Mouse (Mus musculus) hindbrain, embryonic 11.5 days (tissue): ENCODE data around the gene Gm10644. TPM values are rescaled to one million over a fixed set of nuclear protein-coding genes. Genes with fewer than 3 reads are reported as not detected.

Source experiments
- ATAC-seq: fragments of 200-750 bp; cut with Nextera tagmentation; 2 replicates; pipeline ENCODE4 v1.8.0; 2017; ENCODE audit warnings: mild to moderate bottlenecking, moderate TSS enrichment, moderate library complexity; ENCODE audit not compliant: low FRiP score
- DNase-seq: peaks from one replicate; pipeline ENCODE4 v3.0.0-alpha.2; 2015; ENCODE audit warnings: low spot score
- H3K27ac ChIP-seq: fragments of 300-500 bp; sonication (generic); 2 replicates; pipeline ENCODE4 v1.5.1; 2014; ENCODE audit warnings: mild to moderate bottlenecking, low read depth, low read length
- H3K27me3 ChIP-seq: fragments of 300-500 bp; sonication (generic); 2 replicates; pipeline ENCODE4 v1.6.1; 2014; ENCODE audit warnings: mild to moderate bottlenecking, low read length, moderate library complexity, mixed read lengths; ENCODE audit not compliant: control insufficient read depth, insufficient read depth
- H3K36me3 ChIP-seq: fragments of 300-500 bp; sonication (generic); 2 replicates; pipeline ENCODE4 v1.6.1; 2014; ENCODE audit warnings: mild to moderate bottlenecking, low read length, moderate library complexity, mixed read lengths; ENCODE audit not compliant: control insufficient read depth, insufficient read depth
- H3K4me1 ChIP-seq: fragments of 300-500 bp; sonication (generic); replicated peaks from 2 replicates; pipeline ENCODE4 v1.6.1; 2014; ENCODE audit warnings: low read length, mixed read lengths; ENCODE audit not compliant: control insufficient read depth, insufficient read depth
- H3K4me2 ChIP-seq: fragments of 300-500 bp; sonication (generic); replicated peaks from 2 replicates; pipeline ENCODE4 v1.6.1; 2014; ENCODE audit warnings: mild to moderate bottlenecking, low read depth, low read length
- H3K4me3 ChIP-seq: fragments of 300-500 bp; sonication (generic); 2 replicates; pipeline ENCODE4 v1.5.1; 2014; ENCODE audit warnings: low read depth, low read length
- H3K9ac ChIP-seq: fragments of 300-500 bp; sonication (generic); 2 replicates; pipeline ENCODE4 v1.6.1; 2014; ENCODE audit warnings: low read depth, low read length
- H3K9me3 ChIP-seq: fragments of 300-500 bp; sonication (generic); 2 replicates; pipeline ENCODE4 v1.6.1; 2016; ENCODE audit warnings: low read length; ENCODE audit not compliant: control insufficient read depth
- WGBS: fragments of 180-500 bp; shearing (Covaris S2); extraction: QIAGEN DNeasy Blood & Tissue Kit; methylation state at CpG from one replicate; pipeline ENCODE4 v1.1.7; 2014; 5-methylcytosine and 5-hydroxymethylcytosine counted together
- polyA plus RNA-seq: library from polyadenylated mRNA; unstranded; fragments of >200 nt; fragmentation: Nextera tagmentation; extraction: Ambion mirVana; gene quantifications from 2 replicates; pipeline ENCODE4 v1.2.1, GENCODE M21; 2014

Gene Gm10644
- polyA plus RNA-seq, 1 experiment from 2014 or later = 0.93 TPM

DNA sequence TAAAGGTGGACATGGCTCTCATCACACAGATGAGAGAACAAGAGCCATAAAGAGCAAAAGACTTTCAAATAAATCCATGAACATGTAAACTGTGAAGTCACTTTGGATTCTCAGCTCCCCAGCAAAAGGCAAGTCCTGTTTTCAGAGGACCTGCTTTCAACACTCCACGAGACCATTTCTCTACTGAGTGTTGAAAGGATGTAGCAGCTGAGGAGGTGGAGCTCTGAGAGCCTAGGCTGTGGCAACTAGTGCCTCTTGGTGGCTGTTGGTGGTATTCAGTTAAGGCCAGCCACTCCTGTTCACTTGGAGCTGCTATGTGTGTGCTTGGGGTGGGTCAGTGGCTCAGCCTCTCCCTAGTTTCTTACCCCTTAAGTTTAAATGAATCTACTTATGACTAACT lies 1.8 kb upstream of the Gm10644 start:
- Histone ChIP-seq H3K4me2 (peak overlapping the region; percentile 80), H3K27me3 (no peaks in the 10 kb centered on the region), H3K27ac (no peak overlapping the region), H3K9me3 (no peaks in the 10 kb centered on the region), H3K36me3 (no peaks in the 10 kb centered on the region), H3K9ac (0 out of 2 replicates have a peak overlapping the region, but pooled peaks have one; percentile 8), H3K4me1 (peaks cover 8% of the 10 kb centered on the region; the same call in 1 of the 2 replicates), H3K4me3 (peak overlapping the region; percentile 65)
- DNase-seq = peak; percentile 37
- no peak for ATAC-seq
- 50% methylated on average over 1 of the region's 1 CpGs for WGBS

DNA sequence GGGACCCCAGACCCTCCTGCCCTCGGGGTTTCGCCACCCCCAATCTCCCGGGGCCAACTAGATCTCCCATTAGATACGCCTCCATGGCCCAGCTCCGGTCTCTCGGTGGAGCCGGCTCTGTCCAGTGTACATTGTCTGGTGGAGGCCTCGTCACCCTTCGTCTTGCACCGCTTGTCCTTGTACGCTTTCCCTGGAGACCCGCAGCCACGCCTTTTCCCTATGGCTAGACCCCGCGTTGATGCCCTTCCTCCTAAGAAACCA lies 883 bp upstream of the Gm10644 start:
- WGBS = 2% methylated on average over 15 of the region's 15 CpGs
- no peaks in the 10 kb centered on the region for H3K9me3 ChIP-seq
- peaks cover 8% of the 10 kb centered on the region; the same call in 1 of the 2 replicates for H3K4me1 ChIP-seq
- H3K4me3 ChIP-seq = peak overlapping the region; percentile 65
- H3K27me3 ChIP-seq = no peaks in the 10 kb centered on the region
- peak overlapping the region; percentile 62 for H3K9ac ChIP-seq
- no peaks in the 10 kb centered on the region for H3K36me3 ChIP-seq
- DNase-seq (no peak), ATAC-seq (no peak; the same call in 1 of the 2 replicates)
- H3K27ac ChIP-seq = no peak overlapping the region
- H3K4me2 ChIP-seq = peak overlapping the region; percentile 80

DNA sequence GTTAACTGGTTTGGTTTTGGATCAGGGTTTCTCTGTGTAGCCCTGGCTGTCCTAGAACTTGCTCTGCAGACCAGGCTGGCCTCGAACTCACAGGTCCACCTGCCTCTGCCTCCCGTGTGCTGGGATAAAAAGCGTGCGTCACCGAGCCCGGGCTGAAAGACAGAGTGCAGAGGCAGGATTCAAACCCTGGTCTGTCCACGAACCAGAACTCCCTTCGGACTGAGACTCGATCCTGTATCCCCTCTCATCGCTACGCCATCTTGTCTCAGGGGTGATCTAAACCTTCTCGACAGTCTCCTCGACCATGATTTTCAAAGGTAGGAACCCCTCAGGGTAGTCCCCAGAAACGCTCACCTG lies 278 bp downstream of the Gm10644 start:
- DNase-seq (no peak), ATAC-seq (no peak)
- H3K27me3 ChIP-seq = no peaks in the 10 kb centered on the region
- peak overlapping the region; percentile 44 for H3K4me2 ChIP-seq
- 2% methylated on average over 14 of the region's 14 CpGs for WGBS
- peak overlapping the region; percentile 65 for H3K4me3 ChIP-seq
- H3K36me3 ChIP-seq = no peaks in the 10 kb centered on the region
- no peaks in the 10 kb centered on the region for H3K9me3 ChIP-seq
- peak overlapping the region; percentile 49; the same call in 1 of the 2 replicates for H3K9ac ChIP-seq
- no peak overlapping the region for H3K27ac ChIP-seq
- H3K4me1 ChIP-seq = peaks cover 8% of the 10 kb centered on the region; the same call in 1 of the 2 replicates

DNA sequence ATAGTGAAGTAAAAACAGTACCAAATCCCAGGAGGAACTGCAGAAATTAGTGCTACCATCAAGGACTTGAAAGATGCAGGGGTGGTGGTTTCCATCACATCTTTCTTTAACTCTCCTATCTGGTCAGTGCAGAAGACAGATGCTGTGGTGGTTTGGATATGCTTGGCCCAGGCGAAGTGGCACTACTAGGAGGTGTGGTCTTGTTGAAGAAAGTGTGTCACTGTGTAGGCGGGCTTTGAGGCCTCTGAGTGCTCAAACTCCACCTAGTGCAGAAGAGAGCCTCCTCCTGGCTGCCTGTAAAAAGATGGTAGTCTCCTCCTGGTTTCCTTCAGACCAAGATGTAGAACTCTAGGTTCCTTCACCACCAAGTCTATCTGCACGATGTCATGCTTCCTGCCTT lies 9.5 kb downstream of the Gm10644 start:
- Histone ChIP-seq H3K36me3 (no peaks in the 10 kb centered on the region), H3K4me1 (no peaks in the 10 kb centered on the region), H3K27ac (no peak overlapping the region), H3K4me3 (no peak overlapping the region), H3K9ac (no peak overlapping the region), H3K27me3 (no peaks in the 10 kb centered on the region), H3K4me2 (no peak overlapping the region), H3K9me3 (no peaks in the 10 kb centered on the region)
- WGBS = 66% methylated on average over 3 of the region's 3 CpGs
- DNase-seq (no peak), ATAC-seq (no peak)

DNA sequence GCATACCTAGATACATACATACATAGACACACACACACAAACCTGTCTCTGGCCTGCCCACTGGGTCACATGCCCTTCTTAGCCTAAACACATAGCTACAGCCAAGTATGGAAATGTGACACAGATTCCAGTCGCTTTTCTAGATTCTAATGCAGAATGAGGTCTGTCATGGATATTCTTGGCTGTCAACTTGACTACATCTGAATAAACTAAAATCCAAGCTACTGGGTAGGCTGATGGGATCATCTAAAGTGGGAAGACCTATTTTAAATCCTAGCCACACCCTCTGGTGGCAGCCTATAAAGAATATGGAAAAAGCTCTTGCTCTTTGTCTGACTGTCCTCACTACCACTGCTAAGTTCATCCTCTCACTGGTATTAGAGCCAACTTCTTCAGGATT lies 12.6 kb downstream of the Gm10644 start:
- 95% methylated on average over 1 of the region's 1 CpGs for WGBS

DNA sequence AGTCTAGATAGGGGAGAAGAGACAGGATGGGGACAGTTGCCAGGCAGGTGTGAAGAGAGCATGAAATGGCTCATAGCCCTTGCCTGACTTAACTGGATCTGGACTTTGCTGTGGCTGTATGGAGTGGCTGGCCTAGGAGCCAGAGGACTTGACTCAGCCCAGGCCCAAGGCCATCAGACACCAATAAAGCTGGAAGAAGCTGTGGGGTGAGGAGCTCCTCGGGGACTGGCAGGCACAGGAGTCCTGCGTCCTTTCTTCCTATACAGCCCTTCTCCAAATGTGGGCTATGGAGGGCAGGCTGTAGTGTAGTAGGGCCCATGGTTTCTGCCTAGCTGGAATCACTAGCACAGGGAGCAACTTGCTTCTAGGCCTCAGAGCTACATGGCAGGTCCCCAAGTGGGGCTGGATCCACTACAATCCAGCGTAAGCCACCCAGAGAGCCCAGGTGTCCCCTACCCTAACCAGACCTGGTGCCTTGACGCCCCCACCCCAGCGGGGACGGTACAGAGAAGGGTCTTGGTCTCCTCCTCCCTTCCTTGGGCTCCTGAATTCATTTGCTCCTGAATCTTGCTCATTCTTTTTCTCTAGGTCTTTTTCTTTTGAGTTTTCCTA lies 13.8 kb downstream of the Gm10644 start:
- H3K4me1 ChIP-seq = no peaks in the 10 kb centered on the region

More for the DNA sequence above, 12.6 kb downstream of the Gm10644 start:
- Histone ChIP-seq H3K4me3 (no peak overlapping the region), H3K27ac (no peak overlapping the region), H3K9me3 (no peaks in the 10 kb centered on the region), H3K27me3 (no peaks in the 10 kb centered on the region), H3K9ac (no peak overlapping the region), H3K4me2 (no peak overlapping the region), H3K36me3 (peaks cover 2% of the 10 kb centered on the region; the same call in 1 of the 2 replicates), H3K4me1 (no peaks in the 10 kb centered on the region)
- no peak for ATAC-seq
- no peak for DNase-seq

DNA sequence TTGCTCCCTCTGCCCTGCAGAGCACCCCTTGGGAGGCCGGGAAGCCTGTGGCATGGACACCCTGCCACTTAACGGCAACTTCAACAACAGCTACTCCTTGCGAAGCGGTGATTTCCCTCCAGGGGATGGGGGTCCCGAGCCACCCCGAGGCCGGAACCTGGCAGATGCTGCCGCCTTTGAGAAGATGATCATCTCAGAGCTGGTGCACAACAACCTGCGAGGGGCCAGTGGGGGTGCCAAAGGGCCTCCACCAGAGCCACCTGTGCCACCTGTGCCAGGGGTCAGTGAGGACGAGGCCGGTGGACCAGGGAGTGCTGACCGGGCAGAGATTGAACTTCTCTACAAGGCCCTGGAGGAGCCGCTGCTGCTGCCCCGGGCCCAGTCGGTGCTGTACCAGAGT lies 16.7 kb downstream of the Gm10644 start:
- Histone ChIP-seq H3K27me3 (no peaks in the 10 kb centered on the region), H3K4me2 (no peak overlapping the region), H3K9me3 (no peaks in the 10 kb centered on the region), H3K4me1 (no peaks in the 10 kb centered on the region), H3K36me3 (peaks cover 7% of the 10 kb centered on the region; the same call in 1 of the 2 replicates), H3K9ac (no peak overlapping the region), H3K4me3 (no peak overlapping the region), H3K27ac (no peak overlapping the region)
- 90% methylated on average over 15 of the region's 15 CpGs for WGBS
- DNase-seq = no peak
- ATAC-seq = no peak

More for the DNA sequence above, 13.8 kb downstream of the Gm10644 start:
- Histone ChIP-seq H3K9ac (no peak overlapping the region), H3K27ac (no peak overlapping the region), H3K4me3 (no peak overlapping the region), H3K9me3 (no peaks in the 10 kb centered on the region), H3K27me3 (no peaks in the 10 kb centered on the region), H3K36me3 (peaks cover 5% of the 10 kb centered on the region; the same call in 1 of the 2 replicates), H3K4me2 (no peak overlapping the region)
- no peak for DNase-seq
- no peak for ATAC-seq
- WGBS = 78% methylated on average over 6 of the region's 6 CpGs

DNA sequence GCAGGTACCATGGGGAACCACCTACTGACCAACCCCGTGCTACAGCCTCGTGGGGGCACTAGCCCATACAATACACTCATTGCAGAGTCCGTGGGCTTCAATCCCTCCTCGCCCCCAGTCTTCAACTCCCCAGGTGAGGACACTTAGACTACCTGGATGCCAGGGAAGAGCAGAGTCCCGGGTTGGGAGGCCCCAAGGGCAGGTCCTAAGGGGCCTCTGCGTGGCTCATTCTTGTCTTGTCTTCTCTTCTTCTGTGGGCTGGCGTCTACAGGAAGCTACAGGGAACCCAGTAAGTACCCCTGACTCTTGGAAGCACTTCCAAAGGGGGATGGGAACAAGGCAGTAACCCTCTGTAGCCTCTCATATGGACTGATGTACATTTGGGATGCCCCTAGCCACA lies 17.4 kb downstream of the Gm10644 start:
- Histone ChIP-seq H3K27me3 (no peaks in the 10 kb centered on the region), H3K4me1 (no peaks in the 10 kb centered on the region), H3K9ac (no peak overlapping the region), H3K4me3 (no peak overlapping the region), H3K4me2 (no peak overlapping the region), H3K36me3 (peaks cover 7% of the 10 kb centered on the region; the same call in 1 of the 2 replicates), H3K27ac (no peak overlapping the region), H3K9me3 (no peaks in the 10 kb centered on the region)
- ATAC-seq (no peak), DNase-seq (no peak)
- 92% methylated on average over 7 of the region's 7 CpGs for WGBS

DNA sequence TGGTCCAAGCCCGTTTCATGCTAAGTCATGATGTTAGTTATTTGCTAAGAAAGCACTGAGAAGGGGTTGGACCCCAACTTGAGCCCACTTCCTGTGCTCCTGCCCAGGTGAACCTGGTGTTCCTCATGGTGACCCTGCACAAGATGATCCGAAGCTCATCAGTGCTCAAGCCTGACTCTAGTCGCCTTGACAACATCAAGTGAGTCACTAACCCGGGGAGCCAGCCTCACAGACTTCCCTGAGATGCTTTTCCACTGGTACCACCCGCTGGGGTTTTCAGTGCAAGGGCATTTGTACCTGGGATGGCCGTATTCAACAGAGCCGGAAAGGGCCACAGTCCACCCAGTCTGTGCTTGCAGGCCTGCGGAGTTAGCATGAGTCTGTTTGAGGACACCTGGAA lies 19.6 kb downstream of the Gm10644 start:
- Histone ChIP-seq H3K27me3 (no peaks in the 10 kb centered on the region), H3K4me3 (no peak overlapping the region), H3K4me2 (no peak overlapping the region), H3K9ac (no peak overlapping the region), H3K27ac (no peak overlapping the region), H3K4me1 (no peaks in the 10 kb centered on the region), H3K9me3 (no peaks in the 10 kb centered on the region), H3K36me3 (peaks cover 9% of the 10 kb centered on the region; the same call in 1 of the 2 replicates)
- ATAC-seq = no peak
- DNase-seq = no peak
- WGBS = 94% methylated on average over 8 of the region's 8 CpGs
